Mouse (Mus musculus) midbrain, embryonic 14.5 days (tissue): Measurements from ENCODE around the gene Ifi209. TPM values are rescaled to one million over a fixed set of nuclear protein-coding genes. Genes with fewer than 3 reads are reported as not detected.
"Not testable (repeated sequence)": the region's sequence is repeated elsewhere in the genome, so short reads cannot be mapped to it uniquely, and the experiment has no call there.

ENCODE experiments used
- ATAC-seq: fragments of 200-750 bp; cut with Nextera tagmentation; 2 replicates; pipeline ENCODE4 v1.8.0; 2017; ENCODE audit warnings: moderate number of reproducible peaks, moderate library complexity; ENCODE audit not compliant: low FRiP score, low TSS enrichment
- DNase-seq: peaks from one replicate; pipeline ENCODE4 v3.0.0-alpha.2; 2015
- H3K27ac ChIP-seq: fragments of 300-500 bp; sonication (generic); replicated peaks from 2 replicates; pipeline ENCODE4 v1.5.1; 2014; ENCODE audit warnings: mild to moderate bottlenecking, low read depth, low read length, moderate library complexity
- H3K27me3 ChIP-seq: fragments of 300-500 bp; sonication (generic); 2 replicates; pipeline ENCODE4 v1.6.1; 2014; ENCODE audit warnings: low read length, control low read depth, mixed read lengths; ENCODE audit not compliant: control insufficient read depth, insufficient read depth
- H3K36me3 ChIP-seq: fragments of 300-500 bp; sonication (generic); 2 replicates; pipeline ENCODE4 v1.6.1; 2014; ENCODE audit warnings: low read length, control low read depth; ENCODE audit not compliant: control insufficient read depth, insufficient read depth
- H3K4me1 ChIP-seq: fragments of 300-500 bp; sonication (generic); 2 replicates; pipeline ENCODE4 v1.6.1; 2014; ENCODE audit warnings: mild to moderate bottlenecking, antibody characterized with exemption, low read length, control low read depth; ENCODE audit not compliant: control insufficient read depth, insufficient read depth
- H3K4me2 ChIP-seq: fragments of 300-500 bp; sonication (generic); 2 replicates; pipeline ENCODE4 v1.6.1; 2014; ENCODE audit warnings: mild to moderate bottlenecking, low read length, moderate library complexity
- H3K4me3 ChIP-seq: fragments of 300-500 bp; sonication (generic); replicated peaks from 2 replicates; pipeline ENCODE4 v1.5.1; 2014; ENCODE audit warnings: low read depth, low read length
- H3K9ac ChIP-seq: fragments of 300-500 bp; sonication (generic); replicated peaks from 2 replicates; pipeline ENCODE4 v1.6.1; 2014; ENCODE audit warnings: mild to moderate bottlenecking, low read length, moderate library complexity
- H3K9me3 ChIP-seq: fragments of 300-500 bp; sonication (generic); 2 replicates; pipeline ENCODE4 v1.6.1; 2016; ENCODE audit warnings: low read length, control low read depth, mixed read lengths; ENCODE audit not compliant: control insufficient read depth
- WGBS: fragments of 180-500 bp; shearing (Covaris S2); extraction: QIAGEN DNeasy Blood & Tissue Kit; methylation state at CpG from one replicate; pipeline ENCODE4 v1.1.7; 2014; 5-methylcytosine and 5-hydroxymethylcytosine counted together
- microRNA-seq: library from miRNA; unstranded; fragments of <30 nt; microRNA quantifications from one replicate; pipeline ENCODE4, GENCODE M21; 2016
- polyA plus RNA-seq: library from polyadenylated mRNA; unstranded; fragments of >200 nt; fragmentation: Nextera tagmentation; extraction: Ambion mirVana; gene quantifications from 2 replicates; pipeline ENCODE4 v1.2.1, GENCODE M21; 2014

Ifi209 gene
- polyA plus RNA-seq, 1 experiment from 2014 or later = 0.78 TPM

- no peak overlapping the region for H3K9ac ChIP-seq
- WGBS = 88% methylated on average over 4 of the region's 4 CpGs
- H3K36me3 ChIP-seq = no peaks in the 10 kb centered on the region
- no peak overlapping the region for H3K4me2 ChIP-seq
- no peak for DNase-seq
- H3K4me3 ChIP-seq = no peak overlapping the region
- no peaks in the 10 kb centered on the region for H3K27me3 ChIP-seq
- H3K27ac ChIP-seq = no peak overlapping the region
- ATAC-seq = no peak
- H3K4me1 ChIP-seq = no peaks in the 10 kb centered on the region
- no peaks in the 10 kb centered on the region for H3K9me3 ChIP-seq
Measured at GRCm38 (mm10) chr1:173657973-173658372, 27.3 kb downstream of the Ifi209 start.

- not testable (repeated sequence) for H3K9ac ChIP-seq, H3K36me3 ChIP-seq, H3K4me3 ChIP-seq, H3K27ac ChIP-seq, H3K4me1 ChIP-seq, H3K4me2 ChIP-seq, DNase-seq, H3K9me3 ChIP-seq, ATAC-seq, H3K27me3 ChIP-seq
- WGBS = 57% methylated on average over 3 of the region's 3 CpGs
Measured at GRCm38 (mm10) chr1:173673458-173674097, 42.9 kb downstream of the Ifi209 start, which contains the start of gene Ifi208. Ifi208 (plus strand) TSS chr1:173673675.

GRCm38 (mm10) chr1:173678605-173679004 lies 47.9 kb downstream of the Ifi209 start:
- not testable (repeated sequence) for H3K27ac ChIP-seq, H3K4me2 ChIP-seq, H3K27me3 ChIP-seq, ATAC-seq, DNase-seq, H3K4me1 ChIP-seq, H3K4me3 ChIP-seq, H3K9me3 ChIP-seq, H3K9ac ChIP-seq, H3K36me3 ChIP-seq
- WGBS = 89% methylated on average over 1 of the region's 1 CpGs

GRCm38 (mm10) chr1:173694270-173694669 lies 63.6 kb downstream of the Ifi209 start:
- no peak overlapping the region for H3K9ac ChIP-seq
- H3K4me2 ChIP-seq = no peak overlapping the region
- H3K27ac ChIP-seq = no peak overlapping the region
- no peaks in the 10 kb centered on the region for H3K9me3 ChIP-seq
- DNase-seq = no peak
- 100% methylated on average over 1 of the region's 1 CpGs for WGBS
- H3K27me3 ChIP-seq = no peaks in the 10 kb centered on the region
- no peaks in the 10 kb centered on the region for H3K4me1 ChIP-seq
- no peak overlapping the region for H3K4me3 ChIP-seq
- no peaks in the 10 kb centered on the region for H3K36me3 ChIP-seq
- no peak for ATAC-seq

Small RNAs within 50 kb of the gene (microRNA-seq; reads per million reads assigned to microRNA genes)
- gene Gm44339 = not detected

Other genes with a start within 250 kb of the Ifi209 start
- gene Ifi206, start 139.9 kb upstream of the Ifi209 start, polyA plus RNA-seq = 0.21 TPM in 1 of 2 replicates, not detected in the other
- not detected in 2 replicates for gene Ifi214, start 95.0 kb upstream of the Ifi209 start, polyA plus RNA-seq
- gene Ifi213, start 31.6 kb upstream of the Ifi209 start, polyA plus RNA-seq = 0.64 TPM in 1 of 2 replicates, not detected in the other
- gene Ifi208, start 42.8 kb downstream of the Ifi209 start, polyA plus RNA-seq = not detected in 2 replicates
- 1.1 TPM in 1 of 2 replicates, not detected in the other for gene Ifi207, start 110.8 kb downstream of the Ifi209 start, polyA plus RNA-seq
- 0.18 and 3.7 TPM in 2 replicates for gene Ifi204, start 136.0 kb downstream of the Ifi209 start, polyA plus RNA-seq